Mouse (Mus musculus) midbrain, postnatal 0 days (tissue): ENCODE data around the gene Dcaf5. TPM values are rescaled to one million over a fixed set of nuclear protein-coding genes. Genes with fewer than 3 reads are reported as not detected.
A peak's percentile ranks its signal among the peaks of the same experiment; 100 is the strongest.

Source experiments
- ATAC-seq: fragments of 200-750 bp; cut with Nextera tagmentation; 2 replicates; pipeline ENCODE4 v1.8.0; 2017; ENCODE audit warnings: moderate number of reproducible peaks, mild to moderate bottlenecking, moderate TSS enrichment, moderate library complexity; ENCODE audit not compliant: low FRiP score
- DNase-seq: peaks from one replicate; pipeline ENCODE4 v3.0.0-alpha.2; 2015; ENCODE audit warnings: low spot score
- H3K27ac ChIP-seq: fragments of 300-500 bp; sonication (generic); 2 replicates; pipeline ENCODE4 v1.5.1; 2014; ENCODE audit warnings: low read depth, mild to moderate bottlenecking, low read length, mixed read lengths
- H3K27me3 ChIP-seq: fragments of 300-500 bp; sonication (generic); 2 replicates; pipeline ENCODE4 v1.6.1; 2014; ENCODE audit warnings: low read length, control low read depth, mixed read lengths; ENCODE audit not compliant: insufficient read depth
- H3K36me3 ChIP-seq: fragments of 300-500 bp; sonication (generic); 2 replicates; pipeline ENCODE4 v1.6.1; 2014; ENCODE audit warnings: low read length, control low read depth, mixed read lengths; ENCODE audit not compliant: insufficient read depth
- H3K4me1 ChIP-seq: fragments of 300-500 bp; sonication (generic); 2 replicates; pipeline ENCODE4 v1.6.1; 2014; ENCODE audit warnings: mild to moderate bottlenecking, control low read depth, antibody characterized with exemption, low read length, mixed read lengths; ENCODE audit not compliant: insufficient read depth
- H3K4me2 ChIP-seq: fragments of 300-500 bp; sonication (generic); 2 replicates; pipeline ENCODE4 v1.6.1; 2014; ENCODE audit warnings: low read depth, mild to moderate bottlenecking, low read length, mixed read lengths; ENCODE audit not compliant: poor library complexity, severe bottlenecking
- H3K4me3 ChIP-seq: fragments of 300-500 bp; sonication (generic); 2 replicates; pipeline ENCODE4 v1.5.1; 2014; ENCODE audit warnings: low read depth, mild to moderate bottlenecking, low read length, moderate library complexity
- H3K9ac ChIP-seq: fragments of 300-500 bp; sonication (generic); replicated peaks from 2 replicates; pipeline ENCODE4 v1.6.1; 2014; ENCODE audit warnings: mild to moderate bottlenecking, low read length, moderate library complexity, mixed read lengths; ENCODE audit not compliant: poor library complexity, severe bottlenecking
- H3K9me3 ChIP-seq: fragments of 300-500 bp; sonication (generic); 2 replicates; pipeline ENCODE4 v1.6.1; 2016; ENCODE audit warnings: low read length, control low read depth
- CTCF ChIP-seq: IDR thresholded peaks from 2 replicates; pipeline ENCODE4 v1.5.1; 2016; ENCODE audit warnings: antibody characterized with exemption, mild to moderate bottlenecking
- WGBS: fragments of 180-500 bp; shearing (Covaris S2); extraction: QIAGEN DNeasy Blood & Tissue Kit; methylation state at CpG from one replicate; pipeline ENCODE4 v1.1.7; 2014; 5-methylcytosine and 5-hydroxymethylcytosine counted together
- polyA plus RNA-seq: library from polyadenylated mRNA; unstranded; fragments of >200 nt; fragmentation: Nextera tagmentation; extraction: Ambion mirVana; gene quantifications from 2 replicates; pipeline ENCODE4 v1.2.1, GENCODE M21; 2015
- total RNA-seq: library from RNA; depleted of rRNA; stranded (reverse); fragments of >200 nt; gene quantifications from 2 replicates; pipeline ENCODE4 v1.2.3, GENCODE M21; 2014

Gene Dcaf5
- total and polyA plus RNA-seq, 2 experiments from 2014 or later: 17.6 to 97.6 TPM

DNA sequence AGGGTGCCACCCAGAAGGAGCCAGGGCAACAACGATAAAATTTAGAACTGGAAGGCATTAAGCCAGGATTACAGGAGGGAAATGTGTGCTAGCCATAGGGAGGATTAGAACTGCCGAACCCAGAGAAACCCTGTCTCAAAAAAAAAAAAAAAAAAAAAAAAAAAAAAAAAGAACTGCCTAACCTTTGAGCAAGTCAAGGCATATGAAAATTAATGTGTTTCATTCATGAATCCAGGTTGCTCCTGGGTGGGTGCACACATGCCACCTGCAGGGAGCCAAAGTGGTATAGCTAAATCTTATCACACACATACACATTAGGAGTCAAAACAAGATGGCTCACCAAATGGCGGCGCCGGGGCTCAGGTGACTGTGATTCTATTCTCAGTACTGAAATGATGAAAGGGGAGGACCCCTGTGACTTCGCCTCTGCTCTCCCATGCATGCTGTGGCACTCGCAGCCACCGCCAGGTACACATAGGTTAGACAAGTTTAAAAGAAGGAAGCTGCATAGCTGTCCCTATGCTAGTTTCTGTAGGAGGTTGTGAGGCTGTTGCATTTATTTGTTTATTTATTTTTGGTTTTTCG, 8.2 kb upstream of the Dcaf5 start:
- no peak for TF ChIP-seq CTCF
- Histone ChIP-seq H3K36me3 (no peaks in the 10 kb centered on the region), H3K4me2 (no peak overlapping the region), H3K27me3 (no peaks in the 10 kb centered on the region), H3K4me3 (no peak overlapping the region), H3K9ac (no peak overlapping the region), H3K9me3 (no peaks in the 10 kb centered on the region), H3K27ac (no peak overlapping the region), H3K4me1 (no peaks in the 10 kb centered on the region)
- WGBS: 86% methylated on average over 9 of the region's 9 CpGs
- no peak for DNase-seq
- ATAC-seq: no peak

DNA sequence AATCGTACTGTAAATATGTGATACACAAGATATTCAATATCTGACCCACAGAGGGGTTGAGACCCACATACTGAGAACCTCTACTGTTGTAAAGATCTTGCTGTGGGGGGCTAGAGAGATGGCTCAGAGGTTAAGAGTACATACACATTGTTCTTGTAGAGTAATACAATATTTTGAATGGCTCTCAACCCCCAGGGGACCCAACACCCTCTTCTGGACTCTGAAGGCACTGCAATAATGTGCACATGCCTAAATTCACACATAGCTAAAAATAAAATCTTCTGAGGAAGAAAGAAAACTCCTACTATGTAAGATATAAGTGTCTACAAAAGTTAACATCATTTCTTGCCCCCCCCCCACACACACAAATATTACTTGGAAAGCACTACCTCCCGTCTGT, 4.6 kb upstream of the Dcaf5 start:
- ATAC-seq: no peak
- no peak overlapping the region for H3K9ac ChIP-seq
- H3K9me3 ChIP-seq: no peaks in the 10 kb centered on the region
- peak; percentile 17 for DNase-seq
- peak; percentile 51 for TF ChIP-seq CTCF
- H3K27ac ChIP-seq: no peak overlapping the region
- H3K27me3 ChIP-seq: no peaks in the 10 kb centered on the region
- H3K4me3 ChIP-seq: no peak overlapping the region
- WGBS: 81% methylated on average over 2 of the region's 2 CpGs
- H3K36me3 ChIP-seq: no peaks in the 10 kb centered on the region
- no peak overlapping the region for H3K4me2 ChIP-seq
- no peaks in the 10 kb centered on the region for H3K4me1 ChIP-seq

GRCm38 (mm10) chr12:80437051-80437675, 762 bp upstream of the Dcaf5 start:
- Histone ChIP-seq H3K9ac (peak overlapping the region; percentile 96), H3K36me3 (no peaks in the 10 kb centered on the region), H3K27ac (peak overlapping the region; percentile 97), H3K4me2 (peak overlapping the region; percentile 71), H3K9me3 (no peaks in the 10 kb centered on the region), H3K27me3 (no peaks in the 10 kb centered on the region), H3K4me3 (peak overlapping the region; percentile 93), H3K4me1 (0 out of 2 replicates have a peak, but pooled peaks cover 4% of the 10 kb centered on the region)
- TF ChIP-seq CTCF: no peak
- 30% methylated on average over 4 of the region's 4 CpGs for WGBS
- ATAC-seq (no peak), DNase-seq (no peak)

DNA sequence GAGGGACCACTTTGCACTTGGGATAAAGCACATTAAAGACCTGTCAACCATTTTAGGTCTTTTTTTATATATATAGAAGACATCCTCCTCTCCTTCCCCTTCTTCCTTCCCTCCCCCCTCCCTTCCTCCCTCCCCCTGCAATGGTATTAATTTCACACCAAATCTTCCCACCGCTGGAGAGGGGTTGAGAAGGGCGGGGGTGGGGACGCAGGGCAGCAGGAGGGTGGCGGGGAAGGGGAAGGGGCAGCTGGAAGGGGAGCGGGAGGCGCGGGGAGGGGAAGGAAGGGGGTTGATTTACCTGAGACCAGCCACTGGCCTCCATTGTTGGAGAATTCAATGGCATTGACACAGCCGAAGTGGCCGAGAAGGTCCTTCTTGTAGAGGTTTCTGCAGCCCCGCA, 514 bp downstream of the Dcaf5 start:
- WGBS: 0% methylated on average over 8 of the region's 10 CpGs
- peak overlapping the region; percentile 96 for H3K9ac ChIP-seq
- no peaks in the 10 kb centered on the region for H3K27me3 ChIP-seq
- no peak for DNase-seq
- no peak for TF ChIP-seq CTCF
- H3K27ac ChIP-seq: peak overlapping the region; percentile 97
- H3K4me3 ChIP-seq: peak overlapping the region; percentile 93
- ATAC-seq: peak; percentile 25
- peak overlapping the region; percentile 71 for H3K4me2 ChIP-seq
- H3K9me3 ChIP-seq: no peaks in the 10 kb centered on the region
- 0 out of 2 replicates have a peak, but pooled peaks cover 4% of the 10 kb centered on the region for H3K4me1 ChIP-seq
- no peaks in the 10 kb centered on the region for H3K36me3 ChIP-seq

- WGBS: 2% methylated on average over 26 of the region's 64 CpGs
- peak; percentile 76 for DNase-seq
- peak; percentile 35 for TF ChIP-seq CTCF
- Histone ChIP-seq H3K36me3 (no peaks in the 10 kb centered on the region), H3K4me1 (0 out of 2 replicates have a peak, but pooled peaks cover 4% of the 10 kb centered on the region), H3K9me3 (no peaks in the 10 kb centered on the region), H3K4me3 (peak overlapping the region; percentile 93), H3K27ac (peak overlapping the region; percentile 97), H3K9ac (peak overlapping the region; percentile 96), H3K4me2 (peak overlapping the region; percentile 71), H3K27me3 (no peaks in the 10 kb centered on the region)
- ATAC-seq: peak; percentile 80
These were observed 1.3 kb downstream of the Dcaf5 start for GRCm38 (mm10) chr12:80434961-80435691.

DNA sequence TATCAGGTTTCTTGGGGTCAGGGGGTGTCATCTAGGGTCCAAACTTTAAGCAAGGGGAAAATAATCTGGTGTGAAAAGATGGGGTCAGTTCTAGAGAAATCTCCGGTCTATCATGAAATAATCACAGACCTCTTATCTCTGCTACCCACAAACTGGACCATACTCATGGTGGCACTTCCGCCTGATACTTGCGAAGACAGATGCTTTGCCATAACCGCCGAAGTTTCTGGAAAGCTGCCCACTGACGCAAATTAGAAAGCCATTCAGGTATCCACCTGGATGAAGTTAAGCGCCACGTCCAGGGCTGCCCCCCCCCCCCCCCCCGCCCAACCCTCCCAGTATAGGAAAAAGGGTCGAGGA, 1.8 kb downstream of the Dcaf5 start:
- Histone ChIP-seq H3K4me2 (peak overlapping the region; percentile 71), H3K9ac (peak overlapping the region; percentile 96), H3K4me3 (peak overlapping the region; percentile 93), H3K9me3 (no peaks in the 10 kb centered on the region), H3K4me1 (0 out of 2 replicates have a peak, but pooled peaks cover 4% of the 10 kb centered on the region), H3K36me3 (no peaks in the 10 kb centered on the region), H3K27ac (peak overlapping the region; percentile 97), H3K27me3 (no peaks in the 10 kb centered on the region)
- TF ChIP-seq CTCF: no peak
- DNase-seq (no peak), ATAC-seq (no peak)
- WGBS: 11% methylated on average over 7 of the region's 10 CpGs
